Mouse (Mus musculus) c-Kit-positive CD71-positive TER-119-positive erythroid progenitor cells, embryonic 14.5 days (primary cell): ENCODE data around the gene Zcchc8.
"Not testable (repeated sequence)": the region's sequence is repeated elsewhere in the genome, so short reads cannot be mapped to it uniquely, and the experiment has no call there.

Experiments
- DNase-seq: peaks from one replicate; pipeline ENCODE4 v3.0.0-alpha.2; 2013; ENCODE audit warnings: low spot score

The Zcchc8 gene

DNA sequence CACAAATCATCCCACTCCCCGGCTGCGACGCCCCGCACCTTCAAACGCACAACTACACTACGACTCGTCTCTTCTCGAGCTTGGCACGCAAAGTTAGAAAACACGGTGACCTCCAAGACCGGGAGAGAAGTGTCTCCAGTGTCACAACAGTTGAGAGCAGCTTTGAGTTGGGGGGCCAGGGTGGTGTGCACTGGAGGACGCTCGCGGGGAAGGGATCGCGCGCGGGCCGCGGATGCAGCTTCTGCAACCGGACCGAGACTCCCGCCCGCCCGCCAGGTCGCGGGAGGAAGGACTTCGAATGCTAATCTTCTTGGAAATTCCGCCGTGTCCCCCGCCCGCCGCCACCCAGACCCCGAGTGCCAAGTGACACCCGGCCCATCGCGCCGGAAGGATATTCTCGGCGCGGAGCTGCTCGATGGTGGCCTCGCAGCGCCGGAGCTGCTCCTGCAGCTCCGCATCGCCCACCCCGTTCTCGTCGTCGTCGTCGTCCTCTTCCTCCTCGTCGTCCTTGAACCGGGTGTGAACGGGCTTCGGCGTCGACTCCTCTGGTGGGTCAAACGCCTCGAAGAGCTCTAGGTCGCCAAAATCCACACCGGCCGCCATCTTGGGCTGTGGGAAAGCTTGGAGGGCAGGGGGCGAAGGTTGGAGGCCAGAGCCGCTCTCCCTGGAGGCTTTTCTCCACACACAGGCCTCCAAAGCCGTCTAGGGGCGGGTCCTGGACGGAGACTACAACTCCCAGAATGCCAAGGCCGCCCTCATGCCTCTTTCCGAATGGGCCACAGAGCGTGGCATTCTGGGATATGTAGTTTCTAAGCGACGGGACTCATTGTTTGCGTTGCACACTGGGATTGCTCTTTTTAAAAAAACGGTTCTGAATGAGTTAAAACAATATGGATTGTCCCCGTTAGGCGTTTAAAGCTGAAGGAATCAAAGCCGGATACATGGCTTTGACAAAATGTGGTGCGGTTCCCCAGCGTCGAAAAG lies at the start of gene Zcchc8:
Gene Zcchc8 (minus strand): TSS at position 773 of the 984 bp plus-strand sequence.
- peak; percentile 97 for DNase-seq

DNA sequence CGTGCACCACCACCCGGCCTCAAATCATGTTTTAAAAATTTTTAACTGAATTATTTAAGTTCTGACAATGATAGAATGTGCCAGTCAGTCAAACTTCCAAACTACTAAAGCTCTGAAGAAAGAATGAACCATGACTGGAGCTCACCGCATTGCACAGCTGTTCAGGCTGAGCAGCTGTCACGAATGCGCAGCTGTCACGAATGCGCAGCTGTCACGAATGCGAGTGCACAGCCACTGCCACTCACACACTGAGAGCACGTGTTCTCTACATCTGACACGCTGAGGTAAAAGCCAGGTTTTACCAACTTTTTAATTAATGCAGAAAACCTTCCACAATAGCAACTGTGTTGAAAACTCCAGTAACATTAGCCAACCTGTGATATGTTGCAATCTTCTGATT lies 45.6 kb upstream of the Zcchc8 start:
- not testable (repeated sequence) for DNase-seq

DNA sequence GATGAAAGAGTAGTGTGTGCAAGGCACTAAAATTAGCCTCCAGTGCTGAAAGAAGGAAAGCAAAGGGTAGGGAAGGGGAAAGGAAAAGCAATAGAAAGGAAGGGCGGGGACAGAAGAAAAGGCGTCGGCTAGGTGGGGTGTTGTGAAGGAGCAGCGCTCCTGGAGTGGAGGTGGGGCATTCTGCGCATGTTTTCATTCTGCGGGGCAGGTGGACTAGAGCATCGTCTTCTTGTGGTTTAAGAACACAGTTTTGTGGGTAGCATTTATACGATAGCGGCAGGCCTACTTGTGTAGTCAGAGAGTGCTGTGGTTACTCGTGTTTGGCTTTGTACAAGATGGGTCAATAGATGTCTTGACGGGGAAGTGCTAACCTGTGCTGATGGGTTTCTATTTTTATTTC lies 44.6 kb upstream of the Zcchc8 start:
- DNase-seq: no peak

DNA sequence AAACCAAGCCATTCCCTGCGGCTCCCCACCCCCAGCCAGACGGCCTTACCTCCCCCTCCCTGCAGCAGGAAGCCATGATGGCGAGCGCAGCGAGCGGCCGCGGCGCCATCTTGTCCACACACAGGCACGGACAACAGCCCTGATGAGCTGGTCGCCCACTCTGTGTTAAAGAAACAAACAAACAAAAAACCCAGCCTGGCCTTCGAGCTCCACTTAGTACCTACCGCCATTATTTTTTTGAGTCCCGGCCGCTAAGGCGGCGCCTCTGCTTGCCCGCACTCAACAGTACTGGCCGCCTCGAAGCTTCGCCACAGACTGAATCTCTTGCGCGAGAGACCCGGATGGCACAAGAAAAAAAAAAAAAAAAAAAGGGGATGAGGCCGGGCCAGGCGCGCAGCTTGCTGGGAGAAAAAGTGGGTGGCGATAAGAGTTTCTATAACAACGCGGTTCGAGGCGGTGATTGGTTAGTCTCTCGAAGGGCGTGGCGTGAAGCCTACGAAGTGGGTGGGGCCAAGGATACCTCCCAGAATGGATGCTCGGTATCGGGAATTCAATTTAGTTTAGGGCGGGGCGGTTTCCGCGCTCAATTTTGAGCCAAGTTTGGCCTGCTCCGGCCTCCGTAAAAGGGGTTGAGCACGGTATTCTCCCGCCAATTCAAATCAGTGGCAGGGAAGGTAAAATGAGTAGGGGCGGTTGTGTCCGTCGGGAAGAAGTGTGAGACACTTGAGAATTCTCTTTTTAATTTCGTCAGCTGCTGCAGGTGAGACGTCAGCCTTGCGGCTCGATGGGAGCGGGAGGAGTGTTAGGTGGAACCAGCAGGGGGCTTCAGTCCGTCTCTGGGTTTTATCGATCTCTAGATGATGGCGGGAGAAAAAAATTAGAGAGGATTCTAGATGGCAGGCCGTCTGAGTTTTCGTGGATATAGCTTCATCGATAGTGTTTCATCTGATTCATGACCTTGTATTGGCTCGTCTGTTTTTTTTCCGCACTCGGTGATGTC lies 28.5 kb upstream of the Zcchc8 start, which contains the start of the genes Rsrc2 and Kntc1:
Gene Rsrc2 (minus strand): TSS at position 350 of the 1,000 bp plus-strand sequence.
Gene Kntc1 (plus strand): TSS at position 652 of the 1,000 bp plus-strand sequence.
- DNase-seq: peak; percentile 100

DNA sequence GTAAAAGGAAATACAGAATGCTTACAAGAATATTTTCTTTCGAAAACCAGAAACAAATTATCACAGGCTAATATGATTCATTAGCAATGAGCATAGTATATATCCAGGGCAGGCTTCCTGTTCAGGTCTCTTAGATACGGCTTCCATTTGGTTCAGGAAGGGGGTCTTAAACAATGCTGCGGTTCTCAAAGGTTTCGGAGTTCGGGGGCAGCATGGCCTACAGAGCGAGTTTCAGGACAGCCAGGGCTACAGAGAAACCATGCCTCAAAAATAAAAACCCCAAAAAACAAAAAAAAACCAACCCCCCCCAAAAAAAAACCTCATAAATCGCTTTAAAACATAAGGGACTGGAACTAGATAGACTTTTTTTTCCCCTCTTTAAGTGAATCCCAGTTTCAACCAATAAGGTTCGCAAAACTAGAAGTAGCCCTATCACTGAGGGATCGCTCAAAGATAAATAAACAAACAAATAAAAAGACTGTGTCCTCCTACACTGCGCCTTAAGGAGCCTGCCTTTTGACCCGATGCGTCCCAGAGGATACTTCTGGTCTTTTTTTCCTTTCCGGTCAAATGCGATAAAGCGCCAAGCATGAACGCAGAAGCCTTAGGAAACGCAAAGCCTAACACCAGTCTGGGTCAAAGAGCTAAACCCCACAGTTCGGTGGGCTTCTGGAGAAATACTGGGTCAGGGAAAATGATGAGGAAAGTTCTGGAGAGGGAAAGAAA lies 27.6 kb upstream of the Zcchc8 start:
- DNase-seq: no peak

DNA sequence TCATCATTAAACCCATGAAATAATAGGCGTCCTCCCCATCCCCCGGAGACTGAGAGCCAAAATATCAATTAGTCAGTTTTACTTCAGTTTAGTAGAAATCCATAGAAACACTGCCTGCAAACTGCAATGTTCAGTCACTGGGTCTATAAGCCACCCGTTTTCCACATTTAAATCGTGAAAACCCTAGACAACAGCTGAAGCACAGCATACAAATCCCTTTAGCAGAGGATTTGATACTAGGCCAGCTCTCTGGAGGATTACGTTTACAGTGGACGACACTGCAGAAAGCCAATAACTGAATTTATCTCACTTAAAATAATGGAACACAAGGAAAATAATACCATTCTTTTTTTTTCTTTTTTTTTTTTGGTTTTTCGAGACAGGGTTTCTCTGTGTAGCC lies 26.7 kb upstream of the Zcchc8 start:
- no peak for DNase-seq

DNA sequence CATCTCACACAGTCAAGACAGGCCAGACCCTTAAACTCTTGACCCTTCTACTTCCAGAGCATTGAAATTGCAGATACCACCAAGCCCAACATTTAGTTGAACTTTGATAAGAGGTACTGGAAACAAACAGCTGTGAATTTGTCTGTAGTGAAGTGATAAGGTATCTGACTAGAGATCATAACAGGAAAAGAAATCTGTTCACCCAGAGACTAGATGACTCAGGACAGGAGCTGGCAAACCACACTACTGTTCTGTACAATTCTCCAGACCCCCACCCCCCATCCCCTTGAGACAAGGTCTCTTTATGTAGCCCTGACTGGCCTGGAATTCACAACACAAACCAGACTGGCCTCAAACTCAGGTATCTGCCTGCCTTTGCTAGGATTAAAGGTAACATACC lies 25.4 kb upstream of the Zcchc8 start:
- no peak for DNase-seq

DNA sequence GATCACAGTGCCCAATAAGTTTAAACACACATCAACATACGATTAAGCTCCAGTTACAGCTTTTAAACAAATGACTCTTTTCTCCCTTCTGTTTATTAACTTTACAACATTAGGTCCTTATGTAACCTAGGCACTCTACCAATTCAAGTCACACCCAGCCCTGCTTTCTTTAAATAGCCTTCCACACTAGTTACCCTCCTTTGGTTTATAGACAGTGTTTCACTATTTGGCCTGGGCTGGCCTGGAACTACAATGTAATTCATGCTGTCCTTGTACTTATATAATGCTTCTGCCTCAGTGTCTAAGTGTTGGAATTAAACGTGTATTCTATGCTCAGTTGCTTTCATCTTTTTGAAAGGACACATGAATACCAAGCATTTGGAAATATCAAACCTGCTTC lies 23.5 kb upstream of the Zcchc8 start:
- no peak for DNase-seq

DNA sequence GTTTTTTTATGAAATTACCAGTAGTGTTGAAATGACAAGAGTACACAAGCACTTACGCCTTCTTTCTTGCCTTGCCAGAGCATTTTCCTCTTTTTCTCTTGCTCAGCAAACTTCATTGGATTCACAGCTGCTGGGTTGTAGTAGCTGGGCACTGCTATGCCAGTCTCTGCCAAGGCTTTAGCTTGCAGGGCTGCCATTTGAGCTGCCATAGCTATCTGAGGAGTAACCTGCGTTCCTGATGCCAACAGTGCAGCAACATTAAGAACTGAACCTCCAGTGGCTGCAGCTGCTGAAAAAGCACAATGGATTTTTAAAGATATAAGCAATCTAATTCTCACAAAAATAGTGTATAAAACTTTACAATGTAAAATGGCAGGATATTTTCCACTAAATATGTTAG lies 10.1 kb upstream of the Zcchc8 start:
- no peak for DNase-seq

DNA sequence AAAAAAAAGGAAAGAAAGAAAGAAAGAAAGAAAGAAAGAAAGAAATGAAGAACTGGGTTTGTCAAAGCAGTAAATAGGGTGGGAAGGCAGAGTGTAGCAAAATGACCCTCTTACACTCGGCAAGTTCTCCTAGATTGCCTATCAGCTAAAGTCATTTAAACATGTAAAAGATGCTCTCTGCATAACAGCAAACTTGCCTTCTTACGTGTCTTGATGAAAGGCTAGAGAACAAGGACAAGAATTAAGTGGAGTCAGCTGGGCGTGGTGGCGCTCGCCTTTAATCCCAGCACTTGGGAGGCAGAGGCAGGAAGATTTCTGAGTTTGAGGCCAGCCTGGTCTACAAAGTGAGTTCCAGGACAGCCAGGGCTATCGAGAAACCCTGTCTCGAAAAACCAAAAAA lies 2.9 kb upstream of the Zcchc8 start:
- DNase-seq: not testable (repeated sequence)

DNA sequence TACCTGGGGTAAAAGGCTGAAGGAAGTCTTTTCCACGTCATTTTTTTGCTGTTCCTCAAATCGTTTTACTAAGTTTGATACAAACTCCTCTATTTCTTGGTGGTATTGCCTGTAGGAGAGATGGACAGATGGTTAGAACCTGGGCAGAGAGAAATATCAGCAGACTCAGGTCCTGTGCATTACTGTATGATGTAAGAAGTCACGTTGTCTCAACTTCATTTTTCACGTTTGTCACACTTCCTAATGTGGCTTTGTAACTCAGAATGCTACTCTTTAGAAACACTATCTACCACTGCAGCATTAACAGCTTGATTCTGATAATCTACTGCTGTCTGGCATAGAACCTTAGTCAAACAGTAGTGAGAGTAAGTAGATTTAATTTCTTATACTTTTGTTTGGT lies 6.3 kb downstream of the Zcchc8 start:
- DNase-seq: no peak

DNA sequence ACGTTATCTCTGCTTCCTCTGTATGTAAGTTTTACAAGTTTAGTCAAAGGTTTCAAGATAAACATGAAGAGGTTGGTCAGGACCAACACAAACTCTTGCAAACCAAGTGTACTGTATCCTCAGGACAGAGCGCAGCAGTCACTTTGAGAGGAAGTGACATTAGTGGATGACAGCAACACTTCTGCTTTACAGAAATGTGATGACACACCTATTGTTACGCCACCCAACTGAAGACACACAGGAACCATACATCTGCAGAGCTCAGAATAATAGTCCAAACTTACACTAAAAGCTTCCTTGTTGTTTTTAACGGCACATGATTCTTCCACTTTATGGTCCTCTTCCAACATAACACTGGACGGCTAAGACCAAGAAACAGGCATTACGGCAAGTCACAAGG lies 7.1 kb downstream of the Zcchc8 start:
- DNase-seq: no peak

DNA sequence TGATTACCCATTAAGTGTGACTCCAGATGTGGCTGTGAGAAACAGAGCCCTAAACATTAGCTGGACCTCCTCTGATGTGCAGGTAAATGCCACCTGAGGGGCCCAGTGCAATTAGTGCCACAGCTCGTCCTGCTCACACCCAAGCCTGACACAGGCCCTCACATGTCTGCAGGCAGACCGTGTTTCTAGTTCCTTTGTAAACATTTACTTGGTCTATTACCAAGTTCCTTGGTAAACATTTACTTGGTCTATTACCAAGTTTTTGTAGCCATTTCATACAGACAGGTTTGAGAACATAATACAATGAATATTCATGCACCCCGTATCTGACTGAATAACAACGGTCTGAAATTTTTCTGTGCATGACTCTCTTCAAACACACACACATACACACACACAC lies 11.3 kb downstream of the Zcchc8 start:
- no peak for DNase-seq

DNA sequence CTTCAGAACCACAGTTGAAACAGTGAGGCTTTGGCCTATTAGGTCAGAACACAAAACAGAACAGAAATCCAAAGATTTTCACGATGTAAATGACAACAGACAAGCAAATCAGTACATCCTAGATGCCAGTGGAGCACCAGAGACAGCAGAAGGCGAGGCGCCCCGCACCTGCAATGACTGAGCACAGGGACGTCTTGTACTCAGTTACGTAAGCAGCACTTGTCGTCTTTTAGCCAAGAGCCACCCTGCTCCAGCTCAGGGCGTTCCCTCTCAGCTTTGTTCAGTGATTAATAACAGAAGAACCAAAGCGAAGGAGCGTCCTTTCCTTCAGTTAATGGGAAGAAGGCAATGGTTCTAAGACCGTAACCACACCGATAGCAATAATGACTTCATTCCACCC lies 12.3 kb downstream of the Zcchc8 start:
- no peak for DNase-seq

DNA sequence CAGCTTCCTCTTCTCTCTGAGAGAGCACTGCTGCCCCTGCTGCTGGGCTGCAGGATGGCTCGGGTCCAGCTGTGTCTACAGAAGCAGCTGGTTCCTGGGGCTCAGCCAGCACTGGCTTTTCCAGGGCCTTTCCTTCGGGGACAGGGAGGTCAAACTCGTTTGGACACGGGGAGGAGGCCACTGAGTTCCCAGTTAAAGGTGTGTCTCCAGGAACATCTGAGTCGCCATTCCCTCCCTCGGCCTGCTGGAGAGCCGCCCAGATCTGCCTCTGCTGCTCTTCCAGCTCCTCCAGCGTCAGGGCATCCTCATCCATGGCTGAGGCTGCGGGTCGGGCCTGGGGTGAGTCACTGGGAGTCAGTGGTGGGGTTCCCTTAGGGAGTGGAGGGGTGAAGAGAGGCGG lies 20.3 kb downstream of the Zcchc8 start:
- no peak for DNase-seq

DNA sequence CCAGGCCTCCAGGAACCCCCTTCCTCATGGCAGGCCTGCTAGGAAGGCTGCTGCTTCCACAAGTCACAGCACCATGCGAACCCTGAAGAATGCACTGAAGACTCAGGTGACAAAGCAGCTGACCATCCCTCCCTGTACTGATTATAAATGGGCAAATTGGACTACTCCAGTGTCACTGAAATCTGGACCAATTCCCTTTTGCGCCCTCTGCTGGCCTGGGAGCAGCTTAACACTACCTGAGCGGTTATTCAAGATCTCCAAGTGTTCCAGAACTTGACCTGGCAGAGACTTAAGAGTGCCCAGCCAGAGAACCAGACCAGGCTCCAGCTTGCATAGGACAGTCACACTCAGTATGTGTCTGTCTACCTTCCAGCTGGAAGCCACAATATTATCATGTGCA lies 21.7 kb downstream of the Zcchc8 start:
- DNase-seq: peak; percentile 70

DNA sequence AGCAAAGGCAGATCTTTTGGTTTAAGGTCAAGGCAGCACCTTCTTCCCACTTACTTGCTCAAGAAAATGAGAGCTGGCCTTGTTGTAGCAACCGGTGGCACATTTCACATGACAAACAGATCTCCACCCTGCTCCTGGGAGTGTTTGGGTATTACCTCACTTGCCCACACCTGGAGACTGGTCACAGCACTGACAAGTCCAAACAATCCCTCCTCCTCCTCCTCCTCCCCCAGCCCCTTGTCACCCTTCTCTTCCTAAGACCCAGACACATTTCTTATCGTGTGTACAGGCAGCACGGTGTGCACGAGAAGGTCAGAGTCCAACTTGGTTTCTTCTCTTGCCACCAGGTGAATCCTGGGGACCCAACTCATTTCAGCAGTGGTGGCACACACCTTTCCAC lies 23.9 kb downstream of the Zcchc8 start:
- no peak for DNase-seq

DNA sequence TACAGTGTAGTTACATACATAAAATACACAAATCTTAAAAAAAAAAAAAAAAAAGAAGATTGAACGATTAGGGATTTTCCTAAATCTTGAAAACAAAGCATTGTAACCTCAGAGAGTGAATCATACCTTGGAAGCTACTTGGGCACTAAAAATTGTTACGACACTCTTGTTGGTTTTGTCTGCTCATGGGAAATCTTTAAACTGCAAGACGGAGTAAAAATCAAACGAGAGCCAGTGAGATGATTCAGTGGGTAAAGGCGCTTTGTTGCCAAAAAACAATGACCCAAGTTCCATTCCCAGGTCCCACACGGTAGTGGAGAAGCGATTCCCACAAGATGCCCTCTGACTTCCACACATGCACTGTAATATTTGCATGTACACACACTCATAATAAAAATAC lies 24.7 kb downstream of the Zcchc8 start:
- no peak for DNase-seq

DNA sequence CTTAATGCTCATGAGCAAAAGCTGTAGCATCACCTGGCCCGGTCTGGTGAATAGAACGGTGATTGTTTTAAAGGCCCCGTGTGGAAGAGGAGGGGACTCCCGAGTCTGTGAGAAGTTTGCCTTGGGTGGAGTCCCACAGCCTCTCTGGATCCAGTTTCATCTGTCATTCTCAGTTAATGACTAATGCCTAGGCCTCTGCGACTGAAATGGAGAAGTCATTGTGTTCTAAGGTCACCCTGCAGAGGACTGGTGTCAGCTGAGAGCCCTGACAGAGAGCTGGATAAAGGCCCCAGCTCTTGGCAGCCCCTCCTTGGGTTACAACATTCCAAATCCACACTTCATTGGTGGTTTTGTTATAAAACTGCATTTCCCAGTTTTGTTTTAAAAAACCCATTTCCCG lies 26.4 kb downstream of the Zcchc8 start:
- no peak for DNase-seq

DNA sequence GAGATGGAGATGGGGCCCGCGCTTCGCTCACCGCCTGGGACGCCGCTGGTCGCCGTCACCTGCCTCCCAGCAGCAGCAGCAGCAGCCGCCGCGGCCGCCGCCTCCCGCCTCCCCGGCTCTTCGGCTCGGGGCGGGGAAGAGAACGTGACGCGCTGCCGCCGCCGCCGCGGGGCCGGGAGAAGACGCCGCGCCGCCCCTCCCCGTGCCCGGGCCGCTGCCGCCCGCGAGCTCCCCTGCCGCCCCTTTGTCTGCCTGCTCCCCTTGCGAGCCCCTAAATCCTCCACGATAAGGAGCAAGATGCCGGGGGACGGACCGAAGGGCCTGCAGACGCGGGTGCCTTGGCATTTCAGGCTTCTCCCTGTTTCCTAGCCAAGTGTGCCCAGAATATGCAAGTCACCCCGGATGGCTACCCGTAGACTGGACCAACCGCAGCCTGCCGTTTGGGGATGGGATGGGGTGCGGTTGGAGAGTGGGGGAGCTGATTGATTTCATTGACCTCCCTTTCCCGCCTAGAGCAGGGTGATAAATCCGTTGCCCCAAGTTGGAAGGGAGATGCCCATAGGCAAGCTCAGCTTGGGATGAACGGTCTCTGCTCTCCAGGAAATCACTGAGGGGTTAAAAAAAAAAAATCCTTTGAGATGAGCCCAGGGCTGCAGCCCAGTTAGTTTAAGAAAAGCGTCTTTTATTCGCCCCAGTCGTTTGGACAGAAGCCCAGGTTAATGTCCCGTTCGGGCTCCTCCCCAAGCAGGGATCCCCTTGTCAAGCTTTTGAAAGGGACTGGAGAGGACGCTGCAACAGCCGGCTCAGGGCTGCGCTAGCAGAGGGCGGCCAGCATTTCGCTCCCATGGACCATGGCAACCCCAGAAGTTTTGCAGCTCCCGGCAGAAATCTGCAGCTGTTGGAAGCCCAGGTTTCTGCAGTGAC lies 36.4 kb downstream of the Zcchc8 start, which contains the start of gene Clip1:
Gene Clip1 (minus strand): TSS at position 398 of the 924 bp plus-strand sequence.
- DNase-seq: peak; percentile 55
